Mouse (Mus musculus) neural tube, embryonic 14.5 days (tissue): ENCODE data around the gene Zfp110. TPM values are rescaled to one million over a fixed set of nuclear protein-coding genes. Genes with fewer than 3 reads are reported as not detected.
"Not testable (repeated sequence)": the region's sequence is repeated elsewhere in the genome, so short reads cannot be mapped to it uniquely, and the experiment has no call there.

Experiments used
- ATAC-seq: fragments of 200-750 bp; cut with Nextera tagmentation; 2 replicates; pipeline ENCODE4 v1.8.0; 2017; ENCODE audit warnings: low read depth, mild to moderate bottlenecking, moderate TSS enrichment, moderate library complexity
- H3K27ac ChIP-seq: fragments of 300-500 bp; sonication (generic); 2 replicates; pipeline ENCODE4 v1.5.1; 2014; ENCODE audit warnings: low read depth, mild to moderate bottlenecking, control low read depth, low read length, moderate library complexity, mixed read lengths
- H3K27me3 ChIP-seq: fragments of 300-500 bp; sonication (generic); 2 replicates; pipeline ENCODE4 v1.6.1; 2014; ENCODE audit warnings: low read length; ENCODE audit not compliant: control insufficient read depth, insufficient read depth
- H3K36me3 ChIP-seq: fragments of 300-500 bp; sonication (generic); 2 replicates; pipeline ENCODE4 v1.6.1; 2014; ENCODE audit warnings: low read length, mixed read lengths; ENCODE audit not compliant: control insufficient read depth, insufficient read depth
- H3K4me1 ChIP-seq: fragments of 300-500 bp; sonication (generic); 2 replicates; pipeline ENCODE4 v1.6.1; 2014; ENCODE audit warnings: low read length; ENCODE audit not compliant: control insufficient read depth, insufficient read depth
- H3K4me2 ChIP-seq: fragments of 300-500 bp; sonication (generic); 2 replicates; pipeline ENCODE4 v1.6.1; 2014; ENCODE audit warnings: mild to moderate bottlenecking, low read depth, low read length, control low read depth
- H3K4me3 ChIP-seq: fragments of 300-500 bp; sonication (generic); 2 replicates; pipeline ENCODE4 v1.5.1; 2014; ENCODE audit warnings: low read depth, low read length, control low read depth, mixed read lengths
- H3K9ac ChIP-seq: fragments of 300-500 bp; sonication (generic); replicated peaks from 2 replicates; pipeline ENCODE4 v1.6.1; 2014; ENCODE audit warnings: low read depth, mild to moderate bottlenecking, control low read depth, low read length, mixed read lengths
- H3K9me3 ChIP-seq: fragments of 300-500 bp; sonication (generic); 2 replicates; pipeline ENCODE4 v1.6.1; 2016; ENCODE audit warnings: low read length; ENCODE audit not compliant: control insufficient read depth
- WGBS: fragments of 180-500 bp; shearing (Covaris S2); extraction: QIAGEN DNeasy Blood & Tissue Kit; methylation state at CpG from one replicate; pipeline ENCODE4 v1.1.7; 2014; 5-methylcytosine and 5-hydroxymethylcytosine counted together
- polyA plus RNA-seq: library from polyadenylated mRNA; unstranded; fragments of >200 nt; fragmentation: Nextera tagmentation; extraction: Ambion mirVana; gene quantifications from 2 replicates; pipeline ENCODE4 v1.2.1, GENCODE M21; 2014

Zfp110 gene
- polyA plus RNA-seq, 1 experiment from 2014 or later = 24.1 TPM

DNA sequence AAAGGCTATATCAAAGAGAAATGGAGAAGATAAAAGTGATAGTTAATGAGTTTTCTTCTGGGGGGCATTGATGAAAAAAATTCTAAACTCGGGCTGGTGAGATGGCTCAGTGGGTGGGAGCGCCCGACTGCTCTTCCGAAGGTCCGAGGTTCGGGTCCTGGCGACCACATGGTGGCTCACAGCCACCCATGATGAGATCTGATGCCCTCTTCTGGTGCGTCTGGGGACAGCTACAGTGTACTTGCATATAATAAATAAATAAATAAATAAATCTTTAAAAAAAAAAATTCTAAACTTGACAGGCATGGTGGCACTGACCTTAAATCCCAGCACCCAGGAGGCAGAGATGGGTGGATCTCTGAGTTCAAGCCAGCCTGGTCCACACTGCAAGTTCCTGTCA is 19.0 kb upstream of the Zfp110 start:
- no peak overlapping the region for H3K4me2 ChIP-seq
- WGBS = 96% methylated on average over 8 of the region's 8 CpGs
- peaks cover 19% of the 10 kb centered on the region for H3K9me3 ChIP-seq
- peaks cover 8% of the 10 kb centered on the region; the same call in 1 of the 2 replicates for H3K4me1 ChIP-seq
- H3K27ac ChIP-seq = no peak overlapping the region
- H3K9ac ChIP-seq = no peak overlapping the region
- no peak overlapping the region for H3K4me3 ChIP-seq
- H3K36me3 ChIP-seq = peaks cover 9% of the 10 kb centered on the region
- no peak for ATAC-seq
- no peaks in the 10 kb centered on the region for H3K27me3 ChIP-seq

DNA sequence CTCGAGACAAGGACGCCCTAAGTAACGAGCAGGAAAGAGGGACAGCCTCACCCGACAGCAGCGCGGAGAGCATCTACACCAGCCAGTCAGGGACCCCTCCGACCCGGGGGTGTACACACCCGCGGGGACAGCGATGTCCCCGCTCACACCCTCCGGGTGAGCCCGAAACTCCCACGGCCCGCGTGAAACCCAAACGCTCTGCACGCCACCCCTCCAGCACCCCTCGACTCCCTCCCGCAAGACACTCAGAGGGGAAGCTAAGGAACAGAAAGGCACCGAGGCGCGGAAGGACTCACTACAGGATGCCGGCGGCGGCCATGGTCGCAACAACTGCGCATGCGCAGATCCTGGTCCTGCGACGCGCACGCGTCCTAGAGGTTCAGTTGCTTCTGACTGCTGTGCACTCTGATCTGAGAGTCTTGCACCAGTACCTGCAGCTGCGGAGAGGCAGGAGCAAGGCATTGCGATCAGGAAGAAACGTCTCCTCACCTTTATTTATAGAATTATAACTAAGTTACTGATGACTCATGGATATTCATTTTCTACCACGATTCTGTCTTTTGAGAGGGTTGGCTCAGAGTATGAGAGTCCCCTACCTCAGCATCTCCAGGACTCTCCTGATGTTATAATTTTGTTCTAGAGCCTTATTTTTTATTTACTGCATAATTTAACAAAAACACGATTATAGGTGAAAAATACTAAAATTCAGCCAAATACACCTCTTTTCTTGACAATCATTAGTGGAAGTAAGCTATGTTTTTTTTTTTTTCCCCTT is 15.9 kb upstream of the Zfp110 start, which contains the start of gene Zfp329:
Gene Zfp329, minus strand, starts transcription at position 338 of the 775 bp plus-strand sequence.
- Histone ChIP-seq H3K4me3 (peak within 1 kb of the TSS; percentile 91), H3K4me1 (peaks cover 8% of the 10 kb centered on the region; the same call in 1 of the 2 replicates), H3K27ac (peak within 1 kb of the TSS; percentile 94), H3K36me3 (no peaks in the 10 kb centered on the region; the same call in 1 of the 2 replicates), H3K4me2 (peak within 1 kb of the TSS; percentile 47), H3K27me3 (no peaks in the 10 kb centered on the region), H3K9ac (peak within 1 kb of the TSS; percentile 95), H3K9me3 (peaks cover 8% of the 10 kb centered on the region; the same call in 1 of the 2 replicates)
- WGBS = under 1% methylated on average over 40 of the region's 40 CpGs
- ATAC-seq = peak; percentile 97

DNA sequence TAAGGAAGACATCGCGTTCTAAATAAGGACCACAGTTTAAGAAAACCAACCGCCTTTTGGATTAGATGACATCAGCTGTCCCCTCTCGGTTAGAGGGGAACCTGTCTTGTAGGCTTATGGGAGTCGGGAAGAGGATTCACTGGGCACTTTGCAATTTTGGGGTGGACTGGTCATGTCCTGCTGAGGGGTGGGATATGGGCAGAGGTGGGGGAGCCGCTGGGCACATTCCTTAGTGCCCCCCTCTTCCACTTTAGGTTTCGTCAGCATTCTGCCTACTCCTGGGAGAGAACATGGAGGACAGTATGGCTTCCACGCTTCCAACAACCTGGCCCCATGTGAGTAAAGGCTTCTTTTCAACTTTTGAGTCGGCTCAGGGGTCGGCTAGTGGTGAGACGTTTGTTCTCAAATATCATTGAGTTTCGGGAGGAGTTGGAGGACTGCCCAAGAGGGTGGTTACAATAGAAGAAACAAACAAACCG is 671 bp downstream of the Zfp110 start:
- peak; percentile 60 for ATAC-seq
- 44% methylated on average over 13 of the region's 13 CpGs for WGBS
- Histone ChIP-seq H3K27ac (peak overlapping the region; percentile 39; the same call in 1 of the 2 replicates), H3K4me2 (peak overlapping the region; percentile 58), H3K4me3 (peak overlapping the region; percentile 58), H3K9ac (peak overlapping the region; percentile 65), H3K9me3 (peaks cover 17% of the 10 kb centered on the region), H3K4me1 (no peaks in the 10 kb centered on the region), H3K36me3 (peaks cover 14% of the 10 kb centered on the region), H3K27me3 (no peaks in the 10 kb centered on the region)

DNA sequence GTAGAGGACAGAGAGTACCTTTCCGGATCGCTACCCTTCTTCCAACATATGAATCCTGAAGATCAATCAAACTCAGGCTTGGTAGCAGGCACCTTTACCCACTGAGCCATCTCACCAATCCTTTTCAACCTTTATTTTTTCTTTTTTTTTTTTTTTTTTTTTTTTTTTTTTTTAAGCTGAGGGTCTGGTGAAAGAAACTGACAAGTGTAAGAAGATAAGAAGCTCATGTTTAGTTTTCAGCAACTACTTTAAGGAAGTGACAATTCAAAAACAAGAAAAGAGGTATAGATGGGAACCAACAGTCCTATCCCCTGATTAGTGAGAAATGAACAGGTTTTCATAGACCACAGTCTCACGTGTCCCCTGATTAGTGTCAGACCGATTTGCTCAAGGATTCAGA is 1.2 kb downstream of the Zfp110 start:
- H3K27me3 ChIP-seq = no peaks in the 10 kb centered on the region
- H3K4me2 ChIP-seq = peak overlapping the region; percentile 58; the same call in 1 of the 2 replicates
- H3K4me1 ChIP-seq = no peaks in the 10 kb centered on the region
- no peak for ATAC-seq
- peaks cover 16% of the 10 kb centered on the region for H3K36me3 ChIP-seq
- no peak overlapping the region for H3K9ac ChIP-seq
- no peak overlapping the region for H3K27ac ChIP-seq
- WGBS = 96% methylated on average over 4 of the region's 4 CpGs
- H3K9me3 ChIP-seq = peaks cover 20% of the 10 kb centered on the region
- peak overlapping the region; percentile 58 for H3K4me3 ChIP-seq

DNA sequence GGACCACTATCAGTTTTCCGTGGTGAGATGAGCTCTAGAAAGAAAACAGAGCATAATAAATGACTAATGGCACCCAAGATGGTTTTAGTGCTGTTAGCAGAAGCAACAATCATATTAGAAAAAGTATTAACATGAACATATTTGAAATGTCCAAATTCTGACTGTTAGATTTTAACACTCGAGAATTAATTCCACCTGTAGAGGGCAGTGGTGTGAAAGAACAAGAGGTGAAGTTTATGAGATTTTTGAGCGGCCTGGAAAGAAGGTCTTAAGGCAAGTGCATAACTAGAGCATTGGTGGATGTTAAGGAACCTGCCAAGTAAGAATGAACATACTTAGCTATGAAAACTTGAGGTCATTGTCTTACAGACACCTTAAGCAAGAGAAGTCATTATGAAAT is 39.7 kb downstream of the Zfp110 start:
- H3K4me2 ChIP-seq = no peak overlapping the region
- no peaks in the 10 kb centered on the region for H3K4me1 ChIP-seq
- H3K36me3 ChIP-seq = no peaks in the 10 kb centered on the region
- WGBS = 20% methylated on average over 3 of the region's 3 CpGs
- H3K9ac ChIP-seq = no peak overlapping the region
- no peaks in the 10 kb centered on the region for H3K9me3 ChIP-seq
- ATAC-seq = no peak
- H3K4me3 ChIP-seq = no peak overlapping the region
- H3K27me3 ChIP-seq = no peaks in the 10 kb centered on the region
- no peak overlapping the region for H3K27ac ChIP-seq

DNA sequence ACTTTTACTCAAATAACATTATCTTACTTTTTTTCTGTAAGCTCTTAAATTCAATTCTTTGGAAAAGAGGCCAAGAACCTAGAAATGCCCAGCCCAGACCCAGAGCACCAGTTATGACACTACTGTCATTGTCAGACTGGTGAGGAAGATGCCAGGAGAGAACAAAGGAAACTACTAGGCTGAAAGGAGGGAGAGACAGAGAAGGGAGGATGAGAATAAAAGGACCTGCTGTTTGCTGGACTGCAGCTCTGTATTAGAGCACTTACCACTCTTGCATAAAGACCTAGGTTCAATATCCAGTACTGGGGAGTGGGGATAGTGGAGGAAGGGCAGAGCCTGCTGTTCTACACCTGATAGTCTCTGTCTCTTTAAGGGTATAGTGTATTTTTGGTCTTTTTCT is 45.5 kb downstream of the Zfp110 start:
- Histone ChIP-seq H3K4me3 (no peak overlapping the region; the same call in 1 of the 2 replicates), H3K27me3 (no peaks in the 10 kb centered on the region), H3K4me2 (peak overlapping the region; percentile 61; the same call in 1 of the 2 replicates), H3K27ac (no peak overlapping the region), H3K36me3 (peaks cover 3% of the 10 kb centered on the region), H3K9ac (no peak overlapping the region), H3K9me3 (no peaks in the 10 kb centered on the region), H3K4me1 (peaks cover 5% of the 10 kb centered on the region; the same call in 1 of the 2 replicates)
- ATAC-seq = no peak

DNA sequence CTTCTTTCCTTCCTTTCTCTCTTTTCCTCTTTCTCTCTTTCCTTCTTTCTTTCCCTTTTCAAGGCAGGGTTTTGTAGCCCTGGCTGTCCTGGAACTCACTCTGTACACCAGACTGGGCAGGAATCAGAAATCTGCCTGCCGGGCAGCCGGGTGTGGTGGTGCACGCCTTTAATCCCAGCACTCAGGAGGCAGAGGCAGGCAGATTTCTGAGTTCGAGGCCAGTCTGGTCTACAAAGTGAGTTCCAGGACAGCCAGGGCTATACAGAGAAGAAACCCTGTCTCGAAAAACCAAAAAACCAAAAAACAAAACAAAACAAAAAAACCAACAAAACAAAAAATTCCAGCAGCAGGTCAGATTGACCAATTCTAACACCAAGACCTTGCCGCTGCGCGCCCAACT is 45.9 kb downstream of the Zfp110 start:
- 46% methylated on average over 8 of the region's 8 CpGs for WGBS
- peak overlapping the region; percentile 80 for H3K9ac ChIP-seq
- not testable (repeated sequence) for H3K36me3 ChIP-seq, H3K27me3 ChIP-seq, H3K9me3 ChIP-seq, H3K27ac ChIP-seq, H3K4me1 ChIP-seq
- peak overlapping the region; percentile 61 for H3K4me2 ChIP-seq
- H3K4me3 ChIP-seq = peak overlapping the region; percentile 78
- ATAC-seq = peak; percentile 36

DNA sequence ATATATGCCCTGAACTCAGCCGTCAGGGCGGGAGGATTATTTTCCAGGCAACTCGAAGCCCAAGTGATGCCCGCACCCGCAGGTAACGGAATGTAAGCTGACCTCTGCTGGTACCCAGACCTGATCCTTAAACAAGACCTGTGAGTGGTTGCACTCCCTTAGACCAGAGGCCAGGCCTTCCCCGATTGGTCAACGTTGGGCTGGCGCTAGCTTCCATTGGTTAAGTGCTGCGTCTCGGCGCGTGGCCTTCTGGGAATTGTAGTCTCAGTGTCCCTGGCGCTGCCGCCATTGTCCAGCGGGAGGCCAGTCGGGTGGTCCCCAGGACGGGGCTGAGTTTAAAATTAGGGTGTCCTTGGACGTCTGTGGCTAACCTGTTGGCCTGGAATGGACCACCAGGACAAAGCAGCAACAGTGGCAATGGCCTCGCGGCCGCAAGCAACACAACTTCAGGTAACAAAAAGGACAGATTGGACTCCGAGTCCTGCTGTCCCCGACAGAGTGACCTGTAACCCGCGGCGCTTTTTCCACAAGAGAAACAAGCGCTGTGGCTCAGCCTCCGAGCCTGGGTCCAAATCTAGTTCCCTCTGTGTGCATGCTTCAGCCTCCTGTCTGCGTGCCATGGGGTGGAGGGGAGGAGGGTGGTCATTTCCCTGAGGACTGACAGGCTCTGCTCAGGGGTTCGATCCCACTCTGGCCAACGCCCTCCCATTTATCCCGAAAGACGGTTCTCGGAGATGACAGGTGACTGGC is 46.5 kb downstream of the Zfp110 start, which contains the start of gene Zfp128:
Gene Zfp128, plus strand, starts transcription at position 267 of the 750 bp plus-strand sequence.
- Histone ChIP-seq H3K27ac (no peak within 1 kb of the TSS), H3K36me3 (peaks cover 11% of the 10 kb centered on the region), H3K9ac (peak within 1 kb of the TSS; percentile 80), H3K4me3 (peak within 1 kb of the TSS; percentile 78), H3K4me2 (peak within 1 kb of the TSS; percentile 61), H3K9me3 (no peaks in the 10 kb centered on the region), H3K4me1 (peaks cover 5% of the 10 kb centered on the region; the same call in 1 of the 2 replicates), H3K27me3 (no peaks in the 10 kb centered on the region)
- 1% methylated on average over 35 of the region's 35 CpGs for WGBS
- ATAC-seq = peak; percentile 99
